Mouse (Mus musculus) liver, adult 10 weeks (tissue): ENCODE measurements around the gene Tdgf1. TPM values are rescaled to one million over a fixed set of nuclear protein-coding genes. Genes with fewer than 3 reads are reported as not detected.

Experiments used
- polyA plus RNA-seq: library from polyadenylated mRNA; stranded (reverse); fragments of 350-450 nt; fragmentation: Illumina TruSeq; extraction: RNeasy Lipid Tissue Mini Kit (QIAGEN cat#74804); gene quantifications from one replicate; pipeline ENCODE4 v1.2.3, GENCODE M21; 2014; ENCODE audit warnings: low read depth, low replicate concordance

Tdgf1 gene
- not detected for polyA plus RNA-seq

DNA sequence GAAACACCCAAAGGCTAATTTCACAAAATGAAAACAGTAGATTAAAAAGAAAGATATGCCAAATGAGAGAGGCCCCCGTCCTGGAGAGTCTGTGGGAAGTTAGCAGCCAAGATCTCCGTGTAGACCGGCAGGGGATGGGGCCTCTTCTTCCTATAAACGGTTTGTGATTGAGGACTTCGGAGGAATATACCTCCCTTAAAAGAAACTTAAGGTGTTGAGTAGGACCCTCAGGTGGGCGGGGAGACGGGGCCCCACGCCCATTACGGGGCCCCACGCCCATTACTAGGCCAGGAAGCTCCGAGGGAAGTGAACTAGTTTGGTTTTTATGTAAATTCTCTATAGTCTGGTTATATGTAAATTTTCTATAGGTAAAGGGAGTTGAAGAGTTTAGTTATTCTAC is at the start of gene Tdgf1:
Tdgf1 (minus strand) TSS at position 233 of the 400 bp plus-strand sequence.

DNA sequence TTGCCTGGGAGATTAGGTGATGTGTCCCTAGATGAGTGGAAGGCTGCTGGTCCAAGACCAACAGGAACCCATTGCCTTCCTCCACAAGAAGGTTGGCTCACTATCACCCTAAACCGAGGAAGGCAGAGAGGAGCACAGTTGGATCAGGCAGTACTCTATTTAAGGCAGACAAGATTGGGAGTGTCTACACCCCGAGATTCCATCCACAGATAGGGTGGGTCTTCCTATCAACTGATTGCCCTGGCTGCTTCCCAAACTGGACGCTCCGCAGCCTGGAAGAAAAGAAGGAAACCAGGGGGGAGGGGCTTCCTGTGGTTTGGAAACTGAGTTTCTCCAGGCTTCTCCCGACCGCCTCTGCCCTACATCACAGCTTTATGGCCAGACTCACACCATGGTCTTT is 44.2 kb upstream of the Tdgf1 start, which contains the start of gene Rtp3:
Rtp3 (minus strand) TSS at position 380 of the 400 bp plus-strand sequence.

DNA sequence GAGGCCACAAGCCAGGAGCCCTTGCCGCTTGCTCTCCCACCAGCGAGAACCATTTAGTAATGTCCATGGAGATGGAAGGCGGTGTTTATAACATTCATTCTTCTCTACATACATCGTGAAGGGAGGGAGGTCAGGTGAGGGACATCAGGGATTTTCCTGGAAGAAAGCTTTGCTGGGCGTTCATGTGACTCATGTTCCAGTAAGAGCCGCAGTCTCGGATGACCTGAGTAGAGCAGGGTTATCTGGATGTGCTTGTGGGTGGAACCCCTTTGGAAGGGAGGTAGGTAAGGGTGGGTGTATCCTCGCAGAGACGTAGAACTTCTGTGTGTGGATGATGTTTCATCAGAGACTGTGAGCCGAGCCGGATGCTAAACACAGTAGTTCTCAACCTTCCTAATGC is 5.4 kb upstream of the Tdgf1 start, which contains the start of gene Lrrc2:
Lrrc2 (plus strand) TSS at position 149 of the 400 bp plus-strand sequence.

DNA sequence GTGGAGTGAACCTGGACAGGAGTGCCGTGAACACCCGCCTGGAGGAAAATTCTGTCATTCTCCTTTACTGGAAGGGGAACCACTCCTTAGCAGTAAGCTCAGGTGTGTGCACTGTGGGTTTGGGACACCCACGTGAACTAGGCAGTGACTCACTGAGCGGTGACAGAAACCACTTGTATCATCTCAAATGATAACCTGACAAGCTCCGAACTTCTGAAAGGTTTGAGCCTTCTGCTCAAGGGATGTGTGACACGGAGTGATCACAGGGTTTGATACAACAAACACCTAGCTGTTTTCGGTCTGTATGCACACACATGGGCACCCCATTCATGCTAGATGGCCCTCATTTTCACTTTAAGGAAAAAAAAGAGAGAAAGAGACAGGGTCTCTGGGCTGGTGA is 29.2 kb downstream of the Tdgf1 start, which contains the start of gene Fam240a:
Fam240a (minus strand) TSS at position 76 of the 400 bp plus-strand sequence.

Other genes with a start within 250 kb of the Tdgf1 start
- not detected for gene Myl3, start 204.3 kb downstream of the Tdgf1 start, polyA plus RNA-seq
- 0.45 TPM for gene Pth1r, start 199.0 kb downstream of the Tdgf1 start, polyA plus RNA-seq
- not detected for gene Prss42, start 148.0 kb downstream of the Tdgf1 start, polyA plus RNA-seq
- gene Prss44, start 132.2 kb downstream of the Tdgf1 start, polyA plus RNA-seq = not detected
- not detected for gene Prss43, start 119.5 kb downstream of the Tdgf1 start, polyA plus RNA-seq
- gene Prss45, start 111.6 kb downstream of the Tdgf1 start, polyA plus RNA-seq = not detected
- not detected for gene Prss46, start 101.7 kb downstream of the Tdgf1 start, polyA plus RNA-seq
- gene Prss50, start 88.2 kb downstream of the Tdgf1 start, polyA plus RNA-seq = not detected
- gene Als2cl, start 66.3 kb downstream of the Tdgf1 start, polyA plus RNA-seq = 4.0 TPM
- 9.6 TPM for gene Tmie, start 66.0 kb downstream of the Tdgf1 start, polyA plus RNA-seq
- not detected for gene Fam240a, start 29.3 kb downstream of the Tdgf1 start, polyA plus RNA-seq
- gene Lrrc2, start 5.4 kb upstream of the Tdgf1 start, polyA plus RNA-seq = not detected
- gene Rtp3, start 44.4 kb upstream of the Tdgf1 start, polyA plus RNA-seq = 38.6 TPM
- not detected for gene Ltf, start 73.1 kb upstream of the Tdgf1 start, polyA plus RNA-seq
- gene Ccrl2, start 111.4 kb upstream of the Tdgf1 start, polyA plus RNA-seq = 0.34 TPM
- 30.3 TPM for gene Lrrfip2, start 171.4 kb upstream of the Tdgf1 start, polyA plus RNA-seq